Mouse (Mus musculus) B cell, adult 62 days (primary cell): ENCODE results near the gene Tex13c2. TPM values are rescaled to one million over a fixed set of nuclear protein-coding genes. Genes with fewer than 3 reads are reported as not detected.

Experiments used
- total RNA-seq: library from RNA; stranded (reverse); gene quantifications from 4 replicates; pipeline ENCODE4 v1.2.4, GENCODE M21; 2023

Gene Tex13c2
- total RNA-seq: not detected in 4 replicates

GRCm38 (mm10) chrX:42489446-42489845 is at the start of gene Tex13c2:
Gene Tex13c2, plus strand, starts transcription at chrX:42489691.

DNA sequence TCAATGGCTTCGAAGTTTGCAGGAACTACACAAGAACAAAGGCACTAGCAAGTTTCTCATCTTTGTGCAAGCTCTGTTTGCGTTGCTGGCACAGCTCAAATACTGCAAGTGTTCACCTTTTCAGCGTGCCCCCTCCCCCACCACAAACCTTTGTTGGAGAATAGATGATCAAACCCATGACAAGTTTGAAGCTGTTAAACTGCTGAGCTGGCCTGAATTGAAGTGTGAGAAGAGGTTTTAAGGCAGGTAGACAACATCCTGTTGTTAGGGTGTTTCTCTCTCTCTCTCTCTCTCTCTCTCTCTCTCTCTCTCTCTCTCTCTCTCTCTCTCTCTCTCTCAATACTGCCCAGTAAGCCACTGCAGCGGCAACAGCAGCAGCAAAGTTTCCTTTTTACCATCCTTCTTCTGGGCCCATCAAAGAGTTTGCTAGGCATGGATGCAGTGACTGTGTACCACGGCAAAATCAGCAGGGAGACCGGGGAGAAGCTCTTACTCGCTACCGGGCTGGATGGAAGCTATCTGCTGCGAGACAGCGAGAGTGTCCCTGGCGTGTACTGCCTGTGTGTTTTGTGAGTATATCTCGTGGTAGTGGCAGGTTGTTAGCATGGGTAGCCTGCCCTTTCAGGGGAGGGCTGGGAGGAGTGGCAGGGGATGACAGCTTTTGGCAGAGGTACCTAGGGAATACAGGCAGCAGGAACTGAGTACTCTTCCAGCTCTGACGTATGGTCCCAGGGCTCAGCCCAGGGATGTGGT is 13.0 kb downstream of the Tex13c2 start, which contains the start of gene Sh2d1a:
Gene Sh2d1a, plus strand, starts transcription at position 163 of the 753 bp plus-strand sequence.

Other genes with a start within 250 kb of the Tex13c2 start
- gene Sh2d1a, start 12.8 kb downstream of the Tex13c2 start, total RNA-seq: not detected in 4 replicates